ENCODE assay signal across 8 mouse cellular contexts in the genomic region with DNA sequence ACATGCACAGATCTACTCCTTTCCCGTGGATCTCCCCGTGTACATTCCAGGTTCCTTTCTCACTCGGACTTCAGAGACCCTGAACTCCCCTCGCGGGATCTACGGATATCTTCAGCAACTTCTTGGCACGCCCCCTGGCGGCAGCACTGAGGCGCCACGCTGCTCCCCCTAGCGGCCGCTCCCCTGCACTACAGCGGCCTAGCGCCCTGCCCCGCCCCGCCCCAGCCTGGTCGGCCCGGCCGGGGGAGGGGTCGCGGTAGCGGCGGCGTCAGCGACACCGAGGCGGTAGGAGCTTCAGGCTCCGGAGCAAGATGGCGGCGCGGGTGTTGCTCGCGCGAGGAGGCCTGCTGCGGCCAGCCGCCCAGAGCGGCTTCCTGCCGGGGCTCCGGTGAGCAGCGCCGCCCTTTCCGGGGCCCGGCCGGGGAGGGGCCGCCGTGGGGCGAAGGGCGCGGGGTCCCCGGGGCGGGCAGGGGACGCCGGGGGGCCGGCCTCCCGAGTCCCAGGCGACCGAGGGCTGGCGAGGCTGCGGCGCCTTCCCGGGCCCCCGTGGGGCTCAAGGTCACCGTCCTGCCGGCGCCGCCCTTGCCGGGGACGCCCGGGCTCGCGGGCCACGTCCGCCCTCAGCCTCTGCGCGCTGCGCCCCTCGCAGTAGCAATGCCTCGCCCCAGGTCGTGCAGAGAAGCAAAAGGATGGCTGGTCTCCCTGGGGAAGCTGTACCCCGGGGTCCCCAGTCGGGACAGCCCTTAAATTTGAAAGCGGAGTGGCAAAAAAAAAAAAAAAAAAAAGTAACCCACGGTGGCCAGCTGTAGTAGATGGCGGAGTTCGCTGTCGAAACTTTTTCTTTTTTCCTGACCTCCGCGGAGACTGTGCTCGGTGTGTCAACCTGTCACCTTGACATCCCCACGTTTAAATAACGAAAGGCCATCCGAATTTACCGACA. TPM values are rescaled to one million over a fixed set of nuclear protein-coding genes. Genes with fewer than 3 reads are reported as not detected.
A peak's percentile ranks its signal among the peaks of the same experiment; 100 is the strongest.
DNase-seq lines count a peak whose midpoint lies in the region; ATAC-seq and TF ChIP-seq lines count a peak whose summit lies in the region.

A gene (plus strand): TSS at position 230 of the 940 bp plus-strand sequence.

- peak; percentile 100 for TF ChIP-seq CTCF in Patski (IDR thresholded peaks at IDR 0.05)

- CTCF ChIA-PET in Patski (lab: Charles Lee), result interaction anchor here (0.6 to 2.6 kb wide), 25 partner anchors 9 to 547 kb away, joined by 3 to 16 read pairs (median 4); a partner anchor contains a TSS

- peak; percentile 87 for ATAC-seq in Patski
- ATAC-seq in hindbrain, embryonic 15.5 days (ENCODE audit: low FRiP score, low read depth), result peak; percentile 95

- H3K9me3 ChIP-seq in hindbrain, embryonic 15.5 days, result no peaks in the 10 kb centered on the region

- WGBS in hindbrain, embryonic 15.5 days, result under 1% methylated on average over 65 of the region's 93 CpGs

- peak within 1 kb of the TSS; percentile 60 for H3K4me3 ChIP-seq in hindbrain, embryonic 15.5 days

- in situ Hi-C loops in Patski (cut with MboI; ENCODE audit: low pct_unique_long_range_greater_than_20kb), result loop anchor here (5.0 kb wide), 1 partner anchor 113 kb away; no protein-coding TSS in a partner anchor

- H3K4me1 ChIP-seq in hindbrain, embryonic 15.5 days (replicated peaks), result peaks cover 30% of the 10 kb centered on the region

- no peaks in the 10 kb centered on the region for H3K27me3 ChIP-seq in Patski
- H3K27me3 ChIP-seq in hindbrain, embryonic 15.5 days, result no peaks in the 10 kb centered on the region

- H3K36me3 ChIP-seq in hindbrain, embryonic 15.5 days, result no peaks in the 10 kb centered on the region; the same call in 1 of the 2 replicates

- DNase-seq in Patski (ENCODE audit: low read depth, low spot score), result peak; percentile 77
- peak; percentile 96 to 98 for DNase-seq in cerebellum, postnatal 25 days
- DNase-seq in frontal cortex, postnatal 36 days (ENCODE audit: low spot score in 2 of 2), result peak; percentile 93 to 95
- peak; percentile 82 for DNase-seq in left cerebral cortex, adult 11 months (ENCODE audit: low spot score)
- DNase-seq in lung, postnatal 4 days, result peak; percentile 95 to 96
- peak; percentile 82 for DNase-seq in retina, postnatal 7 days (ENCODE audit: low read depth, low spot score)
- DNase-seq in urinary bladder, adult 2 months (ENCODE audit: low spot score), result peak; percentile 96

- H3K27ac ChIP-seq in hindbrain, embryonic 15.5 days (replicated peaks), result peak within 1 kb of the TSS; percentile 91

- H3K4me2 ChIP-seq in hindbrain, embryonic 15.5 days, result peak within 1 kb of the TSS; percentile 57

- POLR2A ChIA-PET in Patski (lab: Charles Lee), result interaction anchor here (0.6 to 2.1 kb wide), 6 partner anchors 10 to 535 kb away, joined by 3 to 7 read pairs (median 4); a partner anchor contains a TSS

- peak within 1 kb of the TSS; percentile 79 for H3K9ac ChIP-seq in hindbrain, embryonic 15.5 days

RNA-seq across cellular contexts. Expression of the gene that starts here (rescaled TPM):
- polyA plus RNA-seq in Patski (2021), result 244 TPM
- 90.7 and 91.6 TPM in 2 replicates for polyA plus RNA-seq in hindbrain, embryonic 15.5 days (2015; fragmentation: Nextera tagmentation; extraction: Ambion mirVana)
- polyA plus RNA-seq in urinary bladder, adult 2 months (2012; rRNA removed), result 73.3 and 82.2 TPM in 2 replicates

Comparison
In these comparisons a context has a peak if more than half of its experiments do, and no peak if none do; other contexts are left out.
1. Peak in every context shown above with its lines: DNase-seq, ATAC-seq, H3K4me3 ChIP-seq and H3K27ac ChIP-seq.